In genomic region chr16:76275584-76275983, GRCm38 (mm10) we compare ENCODE assay signal across 29 mouse cellular contexts.
"Had no signal": no experiment of that assay in that cellular context is flagged by ENCODE, and none has a peak within 500 bp of the region (broad histone marks: within the 10 kb centered on the region; RNA-seq: fewer than 3 reads in every experiment).

No protein-coding gene starts in this region.

- ATAC-seq: liver, embryonic 12.5 days; liver, postnatal 0 days; lung, postnatal 0 days; midbrain, embryonic 13.5 days had no signal

- DNase-seq: liver; liver, embryonic 13.5 days; liver, postnatal 0 days; lung, adult 18-20 months; lung, adult 2 months; lung, embryonic 14.5 days; lung, postnatal 10 days; lung, postnatal 14 days; lung, postnatal 36 days; lung, postnatal 4 days; midbrain, embryonic 14.5 days had no signal

- H3K36me3 ChIP-seq: limb, embryonic 10.5 days; limb, embryonic 12.5 days; limb, embryonic 13.5 days; limb, embryonic 15.5 days; liver, embryonic 12.5 days; liver, embryonic 13.5 days; liver, embryonic 15.5 days; lung, embryonic 15.5 days; midbrain, embryonic 10.5 days; midbrain, embryonic 12.5 days; midbrain, embryonic 13.5 days; neural tube, embryonic 12.5 days had no signal

- H3K4me3 ChIP-seq: left cerebral cortex, adult 2 months; limb, embryonic 10.5 days; limb, embryonic 12.5 days; limb, embryonic 13.5 days; limb, embryonic 15.5 days; liver, embryonic 12.5 days; liver, embryonic 13.5 days; liver, embryonic 15.5 days; lung, embryonic 15.5 days; megakaryocyte, embryonic 14.5 days; midbrain, embryonic 10.5 days; midbrain, embryonic 12.5 days; midbrain, embryonic 13.5 days; myocyte; neural tube, embryonic 12.5 days had no signal

- H3K27me3 ChIP-seq: limb, embryonic 12.5 days; limb, embryonic 13.5 days; limb, embryonic 15.5 days; liver, embryonic 15.5 days; lung, embryonic 15.5 days; megakaryocyte, embryonic 14.5 days; midbrain, embryonic 12.5 days; midbrain, embryonic 13.5 days; neural tube, embryonic 12.5 days had no signal

- H3K9ac ChIP-seq: limb, embryonic 12.5 days; limb, embryonic 13.5 days; limb, embryonic 15.5 days; liver, embryonic 12.5 days; liver, embryonic 13.5 days; liver, embryonic 14.5 days; liver, embryonic 15.5 days; liver, postnatal 0 days; lung, embryonic 14.5 days; lung, embryonic 15.5 days; midbrain, embryonic 12.5 days; midbrain, embryonic 13.5 days; neural tube, embryonic 12.5 days had no signal

- H3K4me2 ChIP-seq: limb, embryonic 12.5 days; limb, embryonic 13.5 days; limb, embryonic 15.5 days; liver, embryonic 11.5 days; liver, embryonic 12.5 days; liver, embryonic 13.5 days; liver, embryonic 15.5 days; lung, embryonic 14.5 days; lung, embryonic 15.5 days; midbrain, embryonic 12.5 days; midbrain, embryonic 13.5 days; neural tube, embryonic 12.5 days had no signal

- H3K9me3 ChIP-seq: limb, embryonic 10.5 days; limb, embryonic 12.5 days; limb, embryonic 13.5 days; limb, embryonic 15.5 days; liver, embryonic 12.5 days; liver, embryonic 13.5 days; liver, embryonic 15.5 days; lung, embryonic 15.5 days; megakaryocyte, embryonic 14.5 days; midbrain, embryonic 10.5 days; midbrain, embryonic 12.5 days; midbrain, embryonic 13.5 days; neural tube, embryonic 12.5 days had no signal

- H3K4me1 ChIP-seq: limb, embryonic 10.5 days; limb, embryonic 12.5 days; limb, embryonic 13.5 days; limb, embryonic 15.5 days; lung, embryonic 15.5 days; megakaryocyte, embryonic 14.5 days; midbrain, embryonic 10.5 days; midbrain, embryonic 12.5 days; midbrain, embryonic 13.5 days; neural tube, embryonic 12.5 days had no signal

- H3K27ac ChIP-seq: left cerebral cortex, adult 2 months; limb, embryonic 10.5 days; limb, embryonic 12.5 days; limb, embryonic 13.5 days; limb, embryonic 15.5 days; liver, embryonic 12.5 days; liver, embryonic 13.5 days; liver, embryonic 14.5 days; liver, embryonic 15.5 days; lung, embryonic 15.5 days; macrophage; midbrain, embryonic 10.5 days; midbrain, embryonic 12.5 days; midbrain, embryonic 13.5 days; neural tube, embryonic 12.5 days had no signal
